Mouse (Mus musculus) liver, embryonic 14.5 days (tissue): ENCODE data around the gene Ccdc3.

Source experiments
- CTCF ChIP-seq: IDR thresholded peaks from 2 replicates; pipeline ENCODE4 v1.5.1; 2016; ENCODE audit warnings: antibody characterized with exemption, low read depth, control low read depth
- EP300 ChIP-seq: IDR thresholded peaks from 2 replicates; pipeline ENCODE4 v1.6.1; 2016; ENCODE audit warnings: antibody characterized with exemption, low read depth

GRCm38 (mm10) chr2:5166796-5167195, 29.2 kb downstream of the Ccdc3 start:
- no peak for TF ChIP-seq CTCF
- TF ChIP-seq EP300 = no peak
